Mouse (Mus musculus): ENCODE results near the gene Hs3st3a1.

DNA sequence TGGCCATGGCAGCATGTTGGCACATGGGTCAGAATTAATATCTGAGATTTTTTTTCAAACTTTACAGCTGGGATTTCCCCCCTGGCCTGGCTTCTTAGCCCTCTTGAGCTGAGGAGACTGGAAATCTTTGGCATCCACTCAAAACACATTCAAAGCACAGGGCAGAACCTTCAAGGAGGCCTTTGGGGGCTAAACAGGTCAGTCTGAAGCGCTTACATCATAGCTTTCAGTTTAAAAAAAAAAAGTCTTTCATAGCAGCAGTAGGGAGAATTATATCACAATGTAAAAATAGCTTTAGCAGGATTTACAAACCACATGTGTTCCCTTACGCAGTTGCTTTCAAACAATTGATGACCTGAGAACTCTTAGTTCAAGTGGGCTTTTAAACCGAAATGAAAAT lies 46.3 kb downstream of the Hs3st3a1 start:
- TF ChIP-seq USF1 (IDR thresholded peaks at IDR 0.05; ENCODE audit: low read depth) (no peak), CTCF (IDR thresholded peaks at IDR 0.05; ENCODE audit: control insufficient read depth, insufficient read depth, insufficient read length) (no peak), MYOD1 (IDR thresholded peaks at IDR 0.05; ENCODE audit: control insufficient read depth, insufficient read length, low read depth) (no peak)
